Mouse (Mus musculus): ENCODE data around the gene Slc7a14.
A peak's percentile ranks its signal among the peaks of the same experiment; 100 is the strongest.

The Slc7a14 gene

GRCm38 (mm10) chr3:31209001-31209400, 101.2 kb downstream of the Slc7a14 start:
- no peak for DNase-seq (ENCODE audit: low read depth, low spot score)

- DNase-seq (ENCODE audit: low read depth, low spot score) = no peak
Measured at GRCm38 (mm10) chr3:31208458-31208994, 101.7 kb downstream of the Slc7a14 start.

GRCm38 (mm10) chr3:31208046-31208445, 102.1 kb downstream of the Slc7a14 start:
- no peak for DNase-seq (ENCODE audit: low read depth, low spot score)

GRCm38 (mm10) chr3:31205167-31205566, 105.0 kb downstream of the Slc7a14 start:
- no peak for DNase-seq (ENCODE audit: low read depth, low spot score)

- DNase-seq (ENCODE audit: low read depth, low spot score) = peak; percentile 54
Measured at GRCm38 (mm10) chr3:31203947-31204346, 106.2 kb downstream of the Slc7a14 start.

GRCm38 (mm10) chr3:31199162-31199877, 110.9 kb downstream of the Slc7a14 start:
- no peak for DNase-seq (ENCODE audit: low read depth, low spot score)

GRCm38 (mm10) chr3:31191402-31191801, 118.8 kb downstream of the Slc7a14 start:
- DNase-seq (ENCODE audit: low read depth, low spot score) = no peak

- no peak for DNase-seq (ENCODE audit: low read depth, low spot score)
Measured at GRCm38 (mm10) chr3:31190342-31190741, 119.8 kb downstream of the Slc7a14 start.

GRCm38 (mm10) chr3:31166365-31166871, 143.8 kb downstream of the Slc7a14 start:
- DNase-seq (ENCODE audit: low read depth, low spot score) = no peak

GRCm38 (mm10) chr3:31165803-31166202, 144.4 kb downstream of the Slc7a14 start:
- DNase-seq (ENCODE audit: low read depth, low spot score) = no peak

- DNase-seq (ENCODE audit: low read depth, low spot score) = peak; percentile 29
Measured at GRCm38 (mm10) chr3:31162860-31163259, 147.3 kb downstream of the Slc7a14 start.

GRCm38 (mm10) chr3:31161336-31161735, 148.8 kb downstream of the Slc7a14 start:
- no peak for DNase-seq (ENCODE audit: low read depth, low spot score)

GRCm38 (mm10) chr3:31160046-31160445, 150.1 kb downstream of the Slc7a14 start:
- DNase-seq (ENCODE audit: low read depth, low spot score) = no peak

GRCm38 (mm10) chr3:31157776-31158175, 152.4 kb downstream of the Slc7a14 start:
- no peak for DNase-seq (ENCODE audit: low read depth, low spot score)

GRCm38 (mm10) chr3:31156126-31156525, 154.1 kb downstream of the Slc7a14 start:
- no peak for DNase-seq (ENCODE audit: low read depth, low spot score)
